Mouse (Mus musculus) gastrocnemius, adult 2 months (tissue): Measurements from ENCODE around the gene Ncmap. TPM values are rescaled to one million over a fixed set of nuclear protein-coding genes. Genes with fewer than 3 reads are reported as not detected.

Experiments
- DNase-seq: peaks from one replicate; pipeline ENCODE4 v3.0.0; 2022
- H3K27ac ChIP-seq: fragments of 200-600 bp; 2 replicates; pipeline ENCODE4 v1.8.1; 2022; ENCODE audit warnings: mild to moderate bottlenecking
- H3K4me3 ChIP-seq: fragments of 200-600 bp; 2 replicates; pipeline ENCODE4 v1.8.1; 2022; ENCODE audit warnings: mild to moderate bottlenecking, moderate library complexity
- CTCF ChIP-seq: fragments of 200-600 bp; IDR thresholded peaks from 2 replicates; pipeline ENCODE4 v1.8.1; 2022; ENCODE audit warnings: antibody characterized with exemption, mild to moderate bottlenecking, moderate library complexity
- intact Hi-C: fragments of 180-260 bp; cut with DNase I; formaldehyde crosslinking; loops from one replicate; pipeline ENCODE4 v1.15.1; 2025
- total RNA-seq, 2 experiments: library from RNA; stranded (reverse); gene quantifications; 2 replicates each; pipeline ENCODE4 v1.2.3; 2021

The Ncmap gene
- total RNA-seq, 2 experiments from 2014 or later: 1.5 TPM

- intact Hi-C loops: no loop called here
- TF ChIP-seq CTCF: no peak
- DNase-seq: no peak
- no peak overlapping the region for H3K27ac ChIP-seq
- H3K4me3 ChIP-seq: no peak overlapping the region
These were observed 27.6 kb upstream of the Ncmap start for GRCm38 (mm10) chr4:135425625-135426024.

DNA sequence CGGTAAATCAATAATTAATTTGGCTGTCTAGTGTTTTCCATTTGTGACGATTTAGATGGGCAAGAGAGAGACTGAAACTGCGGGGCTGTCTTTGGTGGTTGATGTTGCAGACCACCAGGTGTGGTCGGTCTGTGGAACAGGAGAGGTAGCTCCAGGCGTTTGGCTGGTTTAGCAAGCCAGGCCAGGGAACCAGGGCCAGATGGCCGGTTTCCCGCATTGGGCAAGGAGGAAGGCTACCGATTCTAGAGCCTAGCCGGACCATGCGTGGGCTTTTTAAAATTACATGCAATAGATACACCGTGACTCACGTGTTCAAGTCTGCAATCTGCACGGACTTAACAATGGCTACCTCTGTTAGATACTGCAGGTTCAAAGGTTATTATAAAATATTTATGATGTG, 22.9 kb upstream of the Ncmap start:
- no peak for TF ChIP-seq CTCF
- intact Hi-C loops: no loop called here
- no peak for DNase-seq
- Histone ChIP-seq H3K27ac (no peak overlapping the region), H3K4me3 (no peak overlapping the region)

DNA sequence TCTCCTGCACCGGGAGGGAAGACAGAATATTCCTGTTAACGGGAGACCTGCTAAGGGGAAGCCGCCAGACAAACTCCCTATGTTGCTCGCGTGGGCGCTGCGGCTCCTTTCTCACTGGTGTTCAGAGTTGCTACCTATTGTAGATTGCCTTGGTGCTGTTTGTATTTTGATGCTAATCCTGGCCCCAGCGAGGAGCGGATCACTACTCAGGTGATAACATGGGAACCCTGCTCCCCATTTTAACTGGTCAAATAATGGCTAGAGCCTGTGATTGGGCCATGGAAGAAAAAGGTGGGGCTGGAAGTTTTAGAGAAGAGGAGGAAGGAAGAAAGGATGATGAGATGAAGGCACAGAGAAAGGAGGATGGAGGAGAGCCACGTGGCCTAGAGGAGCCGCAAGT, 22.4 kb upstream of the Ncmap start:
- Histone ChIP-seq H3K27ac (no peak overlapping the region), H3K4me3 (no peak overlapping the region)
- no peak for TF ChIP-seq CTCF
- intact Hi-C loops: no loop called here
- DNase-seq: no peak

GRCm38 (mm10) chr4:135419996-135420395, 22.0 kb upstream of the Ncmap start:
- no peak overlapping the region for H3K27ac ChIP-seq
- no peak for TF ChIP-seq CTCF
- DNase-seq: no peak

GRCm38 (mm10) chr4:135416367-135416766, 18.3 kb upstream of the Ncmap start:
- intact Hi-C loops: no loop called here
- TF ChIP-seq CTCF: no peak
- Histone ChIP-seq H3K4me3 (no peak overlapping the region), H3K27ac (no peak overlapping the region)
- no peak for DNase-seq

More at GRCm38 (mm10) chr4:135419996-135420395, 22.0 kb upstream of the Ncmap start:
- intact Hi-C loops: no loop called here
- H3K4me3 ChIP-seq: no peak overlapping the region

GRCm38 (mm10) chr4:135413491-135413890, 15.5 kb upstream of the Ncmap start:
- no peak overlapping the region for H3K4me3 ChIP-seq
- intact Hi-C loops: loop anchor here (5.0 kb wide), 1 partner anchor 56 kb away; no protein-coding TSS in a partner anchor
- DNase-seq: no peak
- no peak overlapping the region for H3K27ac ChIP-seq
- no peak for TF ChIP-seq CTCF

DNA sequence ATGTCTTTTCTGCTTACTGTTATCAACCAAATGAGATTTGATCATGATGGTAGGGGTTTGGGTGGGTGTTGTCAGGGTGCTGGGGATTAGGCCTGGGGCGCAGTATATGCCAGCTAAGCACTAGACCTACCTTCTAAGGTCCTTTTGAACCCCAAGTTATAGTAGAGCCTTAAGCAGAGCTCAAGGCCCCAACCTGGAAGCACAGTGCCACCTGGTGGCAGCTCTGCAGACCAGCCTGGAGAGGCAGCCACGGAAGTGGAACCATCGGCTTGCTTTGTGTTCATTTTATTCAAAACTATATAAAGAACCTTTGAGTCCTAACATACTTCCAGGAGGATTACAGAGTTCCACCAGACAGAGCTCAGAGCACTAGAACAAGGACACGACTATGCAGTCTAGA, 13.6 kb upstream of the Ncmap start:
- H3K4me3 ChIP-seq: no peak overlapping the region
- DNase-seq: peak; percentile 74
- peak; percentile 94 for TF ChIP-seq CTCF
- H3K27ac ChIP-seq: no peak overlapping the region
- intact Hi-C loops: loop anchor here (1.0 to 5.0 kb wide), 2 partner anchors 28 to 54 kb away; no protein-coding TSS in a partner anchor

GRCm38 (mm10) chr4:135406180-135406579, 8.2 kb upstream of the Ncmap start:
- Histone ChIP-seq H3K27ac (no peak overlapping the region), H3K4me3 (no peak overlapping the region)
- DNase-seq: no peak
- no peak for TF ChIP-seq CTCF
- intact Hi-C loops: no loop called here

DNA sequence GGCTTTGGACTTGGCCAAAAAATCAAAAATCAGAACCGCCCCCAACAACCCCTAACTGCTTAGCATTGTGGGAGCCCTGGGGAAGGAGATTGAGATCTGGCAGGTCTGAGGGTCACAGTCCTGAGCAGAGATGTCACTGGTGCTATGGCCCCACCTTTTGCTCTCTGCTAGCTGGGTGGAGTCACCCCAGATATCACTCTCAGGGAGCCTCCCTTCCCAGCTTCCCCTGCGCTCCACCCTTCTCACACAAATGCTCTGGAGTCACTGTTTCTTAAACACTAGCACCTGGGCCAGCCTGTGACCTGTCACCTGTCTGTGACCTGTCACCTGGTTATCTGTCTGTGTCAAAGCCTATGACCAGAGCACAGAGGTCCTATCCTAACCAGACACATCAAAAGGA, 6.9 kb upstream of the Ncmap start:
- Histone ChIP-seq H3K4me3 (no peak overlapping the region), H3K27ac (no peak overlapping the region)
- intact Hi-C loops: no loop called here
- no peak for TF ChIP-seq CTCF
- no peak for DNase-seq

DNA sequence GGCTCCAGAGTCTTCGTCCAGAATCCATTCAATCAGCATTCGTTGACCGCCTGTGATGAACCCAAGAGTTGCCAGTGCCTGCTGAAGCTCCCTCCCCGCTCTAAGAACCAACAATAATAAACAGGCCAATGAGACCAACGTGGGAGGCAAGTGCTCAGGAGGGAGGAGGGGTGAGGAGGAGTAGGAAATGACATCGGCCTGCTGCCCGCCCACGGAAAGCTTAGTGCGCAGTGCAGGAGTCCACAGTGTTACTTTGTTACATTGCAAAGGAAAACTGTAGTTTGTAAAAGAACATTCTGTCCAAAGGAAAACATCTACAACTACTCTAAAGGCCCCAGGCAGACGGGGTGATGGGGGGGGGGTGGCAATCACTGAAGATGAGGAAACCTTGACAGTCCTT, 6.0 kb upstream of the Ncmap start:
- no peak for TF ChIP-seq CTCF
- no peak overlapping the region for H3K27ac ChIP-seq
- intact Hi-C loops: no loop called here
- no peak overlapping the region for H3K4me3 ChIP-seq
- no peak for DNase-seq

DNA sequence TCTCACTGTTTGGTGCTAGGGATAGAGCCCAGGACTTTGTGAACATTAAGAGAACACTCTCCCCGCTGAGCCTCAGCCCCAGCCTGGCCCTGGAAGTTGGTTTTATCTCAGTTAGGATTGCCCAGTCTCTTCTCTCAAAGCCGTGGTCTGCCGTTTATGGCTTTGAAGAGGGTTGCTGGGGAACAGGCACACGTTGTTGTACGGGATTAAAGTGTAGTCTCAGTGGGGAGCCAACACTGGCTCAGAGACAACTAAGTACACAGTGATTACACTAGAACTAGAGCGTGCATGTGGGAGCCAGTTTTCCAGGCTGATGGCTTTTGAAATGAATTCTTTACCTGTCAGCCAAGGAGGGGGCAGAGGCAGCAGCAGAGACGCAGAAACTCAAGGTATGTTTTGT, 3.9 kb upstream of the Ncmap start:
- no peak for TF ChIP-seq CTCF
- DNase-seq: no peak
- no peak overlapping the region for H3K4me3 ChIP-seq
- H3K27ac ChIP-seq: no peak overlapping the region
- intact Hi-C loops: no loop called here

DNA sequence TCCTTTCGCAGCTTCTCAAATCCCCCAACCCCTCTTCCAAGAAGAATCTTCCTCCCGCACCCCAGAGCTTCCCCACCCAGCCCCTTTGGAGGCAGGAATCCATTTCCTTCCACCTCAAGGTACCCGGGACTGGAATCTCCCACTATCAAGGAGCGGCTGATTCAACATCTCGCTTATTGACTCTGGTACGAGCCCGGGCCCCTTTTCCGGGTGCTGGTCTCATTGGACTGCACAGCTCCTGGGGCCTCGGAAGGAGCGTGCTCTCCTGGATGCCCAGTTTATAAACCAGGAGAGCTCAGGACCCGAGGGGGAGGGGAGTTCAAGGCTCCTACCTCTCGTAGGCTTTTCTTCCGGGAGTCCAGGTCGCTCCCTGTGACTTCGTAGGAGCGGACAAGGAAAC, 476 bp downstream of the Ncmap start:
- no peak for TF ChIP-seq CTCF
- H3K27ac ChIP-seq: no peak overlapping the region
- H3K4me3 ChIP-seq: peak overlapping the region; percentile 36
- intact Hi-C loops: no loop called here
- no peak for DNase-seq

- DNase-seq: no peak
- Histone ChIP-seq H3K27ac (no peak overlapping the region), H3K4me3 (no peak overlapping the region)
- no peak for TF ChIP-seq CTCF
- intact Hi-C loops: no loop called here
These were observed 1.7 kb downstream of the Ncmap start for GRCm38 (mm10) chr4:135396303-135396702.

DNA sequence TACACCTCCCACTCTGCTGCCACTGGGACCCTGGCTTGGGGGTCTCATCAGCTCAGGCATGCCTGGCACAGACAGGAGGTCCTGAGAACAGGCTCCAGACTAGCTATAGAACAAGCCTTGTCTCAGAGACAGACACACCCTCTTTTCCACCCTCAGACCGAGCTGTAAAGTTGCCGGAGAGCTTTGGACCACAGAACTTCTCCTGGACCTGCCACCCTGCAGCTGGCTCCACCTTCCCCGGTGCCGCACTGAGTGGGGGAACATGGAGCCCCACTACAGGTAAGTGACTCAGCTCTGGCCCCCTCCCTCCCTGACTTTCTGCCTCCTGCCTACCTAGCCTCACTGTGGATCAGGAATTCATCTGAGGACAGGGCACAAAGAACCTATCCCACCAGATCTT, 2.7 kb downstream of the Ncmap start:
- intact Hi-C loops: no loop called here
- H3K27ac ChIP-seq: no peak overlapping the region
- DNase-seq: no peak
- no peak for TF ChIP-seq CTCF
- no peak overlapping the region for H3K4me3 ChIP-seq

- Histone ChIP-seq H3K4me3 (no peak overlapping the region), H3K27ac (no peak overlapping the region)
- no peak for TF ChIP-seq CTCF
- DNase-seq: no peak
- intact Hi-C loops: no loop called here
These were observed 3.4 kb downstream of the Ncmap start for GRCm38 (mm10) chr4:135394666-135395065.
